Mouse (Mus musculus): ENCODE measurements around the gene Riox2.
"Not testable (repeated sequence)": the region's sequence is repeated elsewhere in the genome, so short reads cannot be mapped to it uniquely, and the experiment has no call there.

Gene Riox2

DNA sequence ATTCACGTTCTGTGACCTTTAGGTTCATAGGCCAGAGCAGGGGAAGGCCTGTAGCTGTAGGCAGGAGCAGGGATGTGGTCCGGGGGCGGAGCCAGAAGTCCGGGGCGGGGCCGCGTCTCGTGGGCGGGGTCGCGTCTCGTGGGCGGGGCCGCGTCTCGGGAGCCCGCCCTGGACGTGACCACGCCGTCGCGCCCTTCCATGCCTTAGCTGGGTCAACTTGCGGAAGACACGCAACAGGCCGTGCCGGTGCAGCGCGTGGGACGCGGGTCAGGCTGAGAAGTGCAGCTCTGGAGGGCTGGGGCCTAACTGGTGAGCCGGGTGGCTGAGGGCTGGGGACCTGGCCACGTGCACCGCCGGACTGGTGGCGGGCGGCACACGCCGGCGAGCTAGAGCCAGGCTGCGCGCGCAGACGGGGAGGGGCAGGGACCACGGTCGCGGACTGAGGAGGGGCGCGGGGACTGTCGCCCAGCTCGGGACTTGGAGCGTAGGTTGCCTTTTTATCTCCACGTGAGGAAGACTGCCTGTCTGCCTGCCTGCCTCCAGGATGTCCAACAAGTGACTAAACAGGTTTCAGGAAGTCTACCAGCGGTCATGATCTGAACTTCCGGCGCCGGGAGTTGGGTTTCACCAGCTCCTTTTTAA, at the start of gene Riox2:
Gene Riox2 (plus strand): TSS at position 139 of the 642 bp plus-strand sequence.
- peak; percentile 40 for DNase-seq (ENCODE audit: low spot score)

DNA sequence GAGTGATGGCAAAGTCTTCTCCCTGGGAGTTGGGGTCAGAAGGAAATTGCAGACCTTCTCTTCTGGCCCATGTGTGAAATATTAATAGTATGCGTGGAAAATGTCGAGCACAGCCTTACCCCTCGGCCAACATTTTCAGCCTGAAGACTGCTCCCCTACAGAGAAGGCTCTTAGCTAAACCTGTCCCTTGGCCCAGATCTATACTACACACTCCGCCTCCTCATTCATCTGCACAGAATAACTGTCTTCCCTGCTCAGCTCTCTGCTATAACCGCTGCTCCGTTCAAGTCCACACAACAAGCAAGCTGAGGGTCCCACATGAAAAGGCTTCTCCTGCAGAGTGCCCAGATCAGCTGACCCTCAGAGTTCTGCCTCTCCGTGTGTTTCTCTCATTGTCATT, 43.6 kb upstream of the Riox2 start:
- no peak for DNase-seq (ENCODE audit: low spot score)

DNA sequence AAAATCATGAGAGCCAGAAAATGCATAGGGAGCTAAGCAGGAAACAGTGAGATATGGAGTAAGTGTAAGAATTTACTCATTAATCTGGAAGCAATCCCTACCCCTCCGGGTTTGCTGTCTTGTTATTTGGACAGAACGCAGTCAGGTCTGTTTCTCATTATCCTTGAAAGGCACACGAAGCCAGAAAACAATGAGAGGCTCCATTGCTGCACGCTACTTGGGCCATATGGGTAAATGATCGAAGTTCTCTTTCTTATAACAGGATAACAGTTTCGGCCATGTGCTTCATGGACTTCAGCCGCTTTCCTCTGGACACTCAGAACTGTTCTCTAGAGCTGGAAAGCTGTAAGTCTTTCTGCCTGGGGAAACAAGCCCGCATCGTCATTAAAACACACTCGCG, 38.4 kb upstream of the Riox2 start:
- no peak for DNase-seq (ENCODE audit: low spot score)

DNA sequence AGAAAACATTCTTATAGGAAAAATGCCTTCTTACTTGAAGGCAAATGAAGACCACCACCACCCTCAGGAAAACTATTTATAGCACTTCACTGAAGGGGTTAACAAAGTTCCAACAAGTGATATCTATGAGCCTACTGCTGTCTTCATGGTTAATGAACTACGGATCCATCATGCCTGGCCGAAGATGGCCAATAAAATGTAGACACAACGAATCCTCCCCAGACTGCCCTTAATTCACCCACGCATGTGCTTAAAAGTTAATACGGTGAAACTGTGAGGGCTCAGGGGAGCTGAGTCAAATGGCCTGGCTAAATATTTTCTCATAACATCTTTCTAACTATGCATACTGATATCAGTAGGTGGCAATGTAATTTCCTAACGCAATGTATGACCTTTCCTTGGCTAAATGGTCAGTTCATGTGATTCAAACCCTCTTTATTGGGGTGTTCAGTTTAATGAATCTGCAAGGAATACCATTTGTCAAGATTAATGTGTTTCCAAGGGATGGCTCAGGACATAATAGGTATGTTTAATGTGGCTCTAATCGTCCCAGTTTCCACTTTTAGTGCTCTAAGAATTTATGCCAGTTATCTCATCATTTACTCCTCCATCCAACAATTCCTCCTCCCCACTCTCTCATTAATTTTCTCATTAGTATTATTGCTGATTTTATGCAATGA, 26.6 kb upstream of the Riox2 start:
- no peak for DNase-seq (ENCODE audit: low spot score)

DNA sequence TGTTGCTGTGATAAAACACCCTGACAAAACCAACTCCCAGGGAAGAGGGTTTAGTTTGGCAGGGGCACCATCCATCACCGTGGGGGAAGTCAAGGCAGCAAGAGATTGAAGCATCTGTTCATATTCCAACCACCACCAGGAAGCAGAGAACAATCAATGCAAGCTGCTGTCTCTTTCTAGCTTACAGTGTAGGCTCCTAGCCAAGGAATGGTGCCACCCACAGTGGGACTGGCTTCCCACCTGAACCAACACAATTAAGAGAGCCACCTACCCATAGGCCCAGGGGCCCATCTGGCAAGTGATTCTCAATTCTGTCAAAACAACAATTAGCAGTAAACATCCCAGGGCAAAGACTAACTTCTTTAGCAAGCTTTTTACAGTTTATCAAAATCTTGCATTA, 23.4 kb upstream of the Riox2 start:
- DNase-seq (ENCODE audit: low spot score), result no peak

DNA sequence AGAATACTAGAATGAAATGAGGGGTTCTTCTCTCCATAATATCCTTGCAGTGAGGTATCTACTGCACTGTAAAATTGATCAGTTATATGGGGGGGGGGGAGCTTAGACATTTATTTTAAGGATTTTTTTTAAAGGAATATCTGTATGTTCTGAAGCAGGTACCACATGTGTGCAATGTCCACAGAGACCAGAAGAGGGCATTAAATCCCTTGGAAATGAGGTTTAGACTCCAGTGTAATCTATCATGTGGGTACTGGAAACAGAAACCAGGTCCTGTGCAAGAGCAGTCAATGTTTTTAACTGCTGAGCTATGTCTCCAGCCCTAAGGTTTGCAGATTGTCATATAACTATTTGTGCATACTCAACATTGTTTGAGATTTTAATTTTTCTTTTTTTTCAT, 22.5 kb upstream of the Riox2 start:
- no peak for DNase-seq (ENCODE audit: low spot score)

DNA sequence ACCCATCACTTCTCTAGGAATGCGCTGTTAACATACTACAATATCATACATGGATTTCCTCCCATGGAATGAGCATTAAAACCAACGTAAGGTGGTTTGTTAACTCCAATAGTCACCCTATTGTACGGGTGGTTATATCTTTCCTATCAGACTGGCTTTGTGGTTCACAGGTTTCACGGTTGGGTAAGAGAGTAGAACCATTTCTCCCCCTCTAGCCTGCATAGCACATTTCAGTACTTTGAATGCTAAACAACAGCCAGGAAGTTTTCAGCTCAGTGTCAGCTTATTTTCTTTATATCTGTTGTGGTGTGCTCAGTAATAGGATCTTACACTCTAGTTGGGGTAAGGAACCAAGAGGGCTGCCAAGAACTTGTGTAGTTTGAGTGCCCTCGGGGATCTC, 19.8 kb upstream of the Riox2 start:
- no peak for DNase-seq (ENCODE audit: low spot score)

DNA sequence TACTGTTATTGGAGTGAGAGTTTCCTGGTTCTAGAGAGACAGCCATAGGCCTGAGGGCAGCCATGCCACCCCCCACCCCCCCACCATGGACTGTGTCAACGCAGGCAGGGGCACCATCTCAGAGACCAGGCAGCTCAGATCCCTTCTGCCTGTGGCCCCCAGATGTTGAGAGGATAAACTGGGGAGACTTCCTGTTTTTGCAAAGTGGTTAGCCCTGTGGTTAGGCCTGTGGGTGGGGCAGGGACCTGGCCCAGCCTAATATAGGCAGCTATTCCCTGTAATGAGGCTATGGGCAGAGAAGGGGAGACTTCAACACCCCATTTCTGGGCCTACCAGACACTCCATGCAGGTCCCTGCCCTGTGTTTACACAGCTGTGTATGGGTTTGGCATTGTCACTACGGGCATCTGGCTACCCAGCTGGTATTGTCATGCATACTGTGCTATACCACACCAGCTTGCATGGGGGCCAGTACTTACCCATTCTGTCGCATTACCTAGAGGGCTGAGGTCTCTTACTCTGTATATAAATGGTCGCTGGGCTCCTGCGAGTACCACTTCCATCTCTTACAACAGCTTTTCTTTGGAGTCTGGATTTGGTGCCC, 12.2 kb upstream of the Riox2 start:
- not testable (repeated sequence) for DNase-seq (ENCODE audit: low spot score)

DNA sequence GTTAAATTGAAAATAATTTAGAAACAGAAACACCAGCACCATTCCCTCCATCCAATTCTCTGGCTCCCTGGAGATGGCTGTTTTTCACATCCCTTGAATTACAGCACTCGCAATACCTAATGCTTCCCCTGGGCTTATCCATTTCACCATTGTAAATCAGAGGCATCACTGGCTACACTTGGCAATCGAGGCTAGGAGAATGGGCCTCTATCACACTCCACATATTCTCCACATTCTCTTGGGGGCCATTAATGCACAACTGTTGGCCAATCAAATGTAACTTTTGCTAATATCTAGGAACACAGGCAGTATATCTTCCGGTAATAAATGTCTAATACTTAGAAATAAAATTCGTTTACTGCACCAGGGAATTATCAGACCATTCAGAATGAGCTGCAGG, 8.0 kb upstream of the Riox2 start:
- no peak for DNase-seq (ENCODE audit: low spot score)

DNA sequence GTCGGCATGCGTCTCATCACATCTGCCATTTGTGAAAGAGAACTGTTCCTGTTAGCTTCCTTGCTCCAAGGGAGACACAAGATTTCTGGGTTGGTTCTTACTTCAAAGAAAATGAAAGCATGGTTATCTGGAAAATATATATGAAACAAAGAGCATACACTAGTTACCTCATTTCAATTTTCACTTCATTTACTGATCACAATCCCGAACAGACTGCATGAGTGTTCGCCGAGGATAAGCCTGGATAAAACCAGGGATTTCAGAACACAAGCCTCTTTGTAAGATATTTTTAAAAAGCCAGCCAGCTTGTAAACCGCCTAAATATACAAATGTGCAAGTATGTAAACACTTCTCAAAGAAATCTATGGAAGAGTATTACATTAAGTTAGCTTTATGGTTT, 7.6 kb upstream of the Riox2 start:
- no peak for DNase-seq (ENCODE audit: low spot score)

DNA sequence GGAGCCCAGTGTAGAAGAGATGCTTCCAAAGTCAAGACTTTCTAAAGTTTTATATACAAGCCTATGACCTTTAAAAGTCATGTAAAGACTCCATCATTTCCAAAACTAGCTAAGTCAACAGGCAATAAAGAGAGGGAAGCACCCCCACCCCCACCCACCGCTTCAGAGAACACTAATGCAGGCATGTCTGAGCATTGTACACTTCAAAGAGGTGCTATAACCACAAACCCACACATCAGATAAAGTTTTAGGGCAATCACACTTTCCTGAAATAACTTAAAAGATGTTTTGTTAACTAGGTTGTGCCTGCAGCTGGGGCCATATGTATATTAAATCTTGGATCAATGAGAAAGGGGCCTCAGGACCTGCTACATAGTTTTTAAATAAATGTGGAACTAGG, 1.7 kb upstream of the Riox2 start:
- no peak for DNase-seq (ENCODE audit: low spot score)

DNA sequence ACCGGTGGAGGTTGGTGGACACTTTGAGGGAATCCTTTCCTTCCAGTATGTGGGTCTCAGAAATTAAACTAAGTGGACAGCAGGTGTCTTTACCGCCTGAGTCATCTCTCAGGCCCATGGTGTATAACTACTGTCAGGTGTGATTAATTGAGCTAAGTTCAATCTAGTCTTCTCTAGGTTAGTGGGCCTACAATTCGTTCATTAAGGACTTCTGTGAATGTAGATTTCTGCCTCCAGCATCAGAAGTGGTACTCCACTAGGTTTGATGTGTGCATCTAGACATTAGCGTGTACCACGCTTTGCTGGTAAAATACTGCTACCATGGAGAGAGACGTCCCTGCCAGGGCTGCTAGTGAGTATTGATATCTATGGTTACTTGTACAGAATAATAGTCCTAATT, 971 bp downstream of the Riox2 start:
- DNase-seq (ENCODE audit: low spot score), result no peak

DNA sequence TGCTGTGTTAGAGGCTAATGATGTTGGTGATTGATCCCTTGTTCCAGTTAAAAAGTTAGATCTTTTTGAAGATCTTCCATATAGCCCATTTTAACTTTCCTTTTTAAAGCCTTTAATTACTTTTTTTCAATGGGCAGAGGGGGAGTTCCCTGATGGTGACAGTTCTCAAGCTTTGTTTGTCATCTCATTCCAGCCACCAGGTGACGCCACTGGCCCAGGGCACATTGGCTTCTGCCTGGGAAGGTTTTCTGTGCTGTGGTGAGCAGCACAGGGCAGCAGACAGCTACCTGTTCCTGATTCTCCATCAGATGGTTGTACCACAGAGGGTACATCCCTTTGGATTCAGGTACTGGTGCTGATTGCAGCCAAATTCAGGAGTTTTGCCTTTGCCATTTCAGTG, 3.2 kb downstream of the Riox2 start:
- no peak for DNase-seq (ENCODE audit: low spot score)

DNA sequence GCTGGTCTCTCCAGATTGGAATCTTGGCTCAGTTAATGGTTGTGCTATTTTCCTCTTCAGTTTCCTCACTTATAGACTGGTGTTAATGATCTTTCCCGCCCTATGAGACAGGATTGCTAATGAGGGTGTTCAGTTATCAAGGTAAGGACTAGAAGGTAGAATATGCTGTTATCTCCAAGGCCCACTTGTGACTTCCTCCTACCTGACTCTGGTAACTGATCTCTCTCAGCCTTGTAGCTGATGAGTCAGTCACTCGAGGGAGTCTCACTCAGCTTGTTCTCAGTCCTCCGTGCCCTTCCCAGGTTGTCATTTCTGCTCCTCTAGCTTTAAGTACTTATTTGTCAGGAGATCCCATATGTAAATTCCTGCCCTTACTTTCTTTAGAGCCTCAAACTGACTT, 6.4 kb downstream of the Riox2 start:
- no peak for DNase-seq (ENCODE audit: low spot score)

DNA sequence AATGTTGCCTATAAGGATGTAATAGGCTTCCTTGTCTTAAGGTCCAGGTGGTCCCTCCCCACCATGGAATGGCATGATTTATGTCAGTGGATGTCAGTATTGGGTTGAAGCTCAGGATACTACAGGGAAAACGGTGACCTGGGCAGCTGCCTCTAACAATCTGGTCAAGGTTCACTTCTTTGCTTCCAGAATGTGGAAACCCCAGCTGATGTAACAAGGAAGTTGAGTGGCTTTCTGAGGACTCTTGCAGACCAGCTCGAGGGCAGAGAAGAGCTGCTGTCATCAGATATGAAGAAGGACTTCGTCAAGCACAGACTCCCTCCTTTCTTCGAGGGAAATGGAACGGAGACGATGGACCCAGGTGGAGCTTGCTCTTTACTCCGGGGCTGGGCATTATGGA, 15.7 kb downstream of the Riox2 start:
- no peak for DNase-seq (ENCODE audit: low spot score)

DNA sequence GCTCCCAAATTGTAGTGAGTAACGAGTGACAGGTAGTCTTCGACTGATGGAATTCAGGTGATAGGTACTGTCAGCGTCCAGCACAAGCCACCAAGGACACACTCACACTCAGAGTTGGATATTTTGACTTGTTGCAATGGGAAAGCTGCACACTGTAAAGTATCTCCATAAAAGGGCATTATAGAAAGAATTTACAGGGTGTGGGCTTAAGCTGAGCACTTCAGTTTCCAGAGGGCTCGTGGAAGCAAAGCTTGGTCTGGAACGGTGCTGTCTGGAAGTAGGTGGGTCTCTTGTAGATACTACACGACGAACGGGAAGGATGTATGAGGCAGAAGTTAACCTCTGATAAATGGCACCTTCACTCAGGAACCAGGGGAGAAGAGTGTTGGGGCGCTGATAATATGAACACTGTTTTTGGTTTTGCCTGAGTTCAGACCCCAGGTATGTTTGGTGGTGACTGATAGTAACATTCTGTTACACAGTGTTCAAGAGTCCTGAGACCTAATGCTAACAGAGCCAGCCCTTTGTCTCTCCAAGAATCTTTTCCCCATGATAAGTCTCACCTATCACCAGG, 16.5 kb downstream of the Riox2 start:
- no peak for DNase-seq (ENCODE audit: low spot score)

DNA sequence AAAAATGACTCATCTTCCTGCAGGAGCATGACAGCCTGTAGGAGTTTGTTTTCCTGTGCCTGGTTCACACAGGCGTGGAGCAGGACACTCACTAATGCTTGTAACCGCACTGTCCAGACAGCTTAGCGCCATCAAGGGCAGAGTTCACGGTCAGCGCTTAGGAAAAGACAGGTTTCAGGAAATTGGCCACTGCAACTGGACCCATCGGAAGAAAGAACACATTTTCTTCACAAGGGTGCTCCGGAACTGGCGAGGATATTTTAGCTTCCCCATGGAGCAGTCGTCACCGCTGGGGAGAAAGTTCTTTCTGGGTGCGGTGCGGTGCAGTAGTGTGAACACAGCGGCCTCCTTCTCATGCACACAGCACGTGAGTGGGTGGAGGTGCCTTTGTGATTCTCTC, 21.6 kb downstream of the Riox2 start:
- DNase-seq (ENCODE audit: low spot score), result no peak

DNA sequence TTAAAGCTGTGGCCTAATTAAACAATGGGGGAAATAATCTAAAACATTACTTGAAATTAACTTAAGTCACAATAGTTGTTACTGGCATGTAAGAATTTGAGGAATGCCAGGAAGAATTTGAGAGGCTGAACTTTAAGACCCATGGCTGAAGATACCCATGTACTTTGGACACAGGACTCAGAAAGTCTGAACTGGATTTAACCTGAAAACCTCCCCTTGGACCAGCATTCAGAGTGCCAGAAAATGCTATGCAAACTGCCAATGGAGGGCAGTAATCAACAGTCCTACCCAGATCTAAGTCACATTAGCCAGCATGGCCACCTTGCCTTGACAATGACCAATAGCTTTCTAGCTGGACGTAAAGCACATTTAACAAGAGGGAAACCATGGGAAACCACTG, 26.4 kb downstream of the Riox2 start:
- no peak for DNase-seq (ENCODE audit: low spot score)

DNA sequence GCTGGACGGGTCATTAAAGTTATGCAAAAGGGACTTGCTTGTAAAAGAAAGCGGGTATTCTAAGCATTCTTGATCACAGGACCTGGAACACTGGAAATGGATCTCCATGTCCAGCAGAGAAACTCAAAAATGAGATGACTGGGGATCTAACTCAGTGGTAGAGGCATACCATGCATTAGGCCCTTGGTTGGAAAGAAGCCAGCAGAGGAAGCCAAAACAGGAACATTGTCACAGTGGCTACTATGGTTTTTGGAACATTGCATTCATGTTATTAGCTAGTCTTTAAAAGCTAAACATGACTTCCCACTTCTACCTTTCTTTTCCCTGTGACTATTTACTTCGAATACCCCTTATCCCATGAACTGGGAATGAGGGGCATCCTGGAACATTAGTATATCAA, 27.6 kb downstream of the Riox2 start:
- DNase-seq (ENCODE audit: low spot score), result no peak

DNA sequence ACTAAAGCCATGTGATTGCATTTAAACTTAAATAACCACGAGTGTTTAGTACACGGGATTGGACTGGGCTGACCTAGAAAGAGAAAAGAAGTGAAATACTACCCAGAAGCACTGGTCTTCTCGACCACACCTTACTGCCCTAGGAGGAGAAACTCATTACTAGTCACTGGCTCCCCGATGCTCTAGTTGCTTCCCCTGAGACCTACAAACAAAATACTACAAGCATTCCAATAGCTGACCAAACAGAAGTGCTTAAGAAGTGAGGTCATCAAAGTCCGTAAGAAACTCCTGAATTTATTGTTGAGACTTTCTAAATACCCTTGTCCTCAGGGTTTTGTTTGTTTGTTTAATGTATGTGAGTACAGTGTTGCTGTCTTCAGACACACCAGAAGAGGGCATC, 38.3 kb downstream of the Riox2 start:
- no peak for DNase-seq (ENCODE audit: low spot score)

DNA sequence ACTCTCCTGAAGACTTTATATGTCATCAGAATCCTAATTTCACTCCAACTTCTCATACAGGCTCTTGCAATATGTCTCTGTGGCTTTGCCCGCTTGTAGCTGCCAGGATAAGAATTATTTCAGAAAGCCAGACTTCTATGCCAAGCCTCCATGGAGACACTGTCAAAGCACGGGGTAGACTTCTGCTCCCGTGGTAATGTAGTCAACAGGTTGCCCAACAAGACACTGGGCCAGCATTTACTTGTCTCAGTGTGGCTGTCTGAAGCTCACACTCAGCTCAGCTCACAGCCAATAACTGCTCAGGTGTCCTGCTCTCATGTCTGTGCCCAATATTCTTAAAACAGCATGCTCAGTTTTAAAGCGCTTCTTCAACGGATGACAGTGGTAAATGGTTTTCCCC, 43.6 kb downstream of the Riox2 start:
- no peak for DNase-seq (ENCODE audit: low spot score)

DNA sequence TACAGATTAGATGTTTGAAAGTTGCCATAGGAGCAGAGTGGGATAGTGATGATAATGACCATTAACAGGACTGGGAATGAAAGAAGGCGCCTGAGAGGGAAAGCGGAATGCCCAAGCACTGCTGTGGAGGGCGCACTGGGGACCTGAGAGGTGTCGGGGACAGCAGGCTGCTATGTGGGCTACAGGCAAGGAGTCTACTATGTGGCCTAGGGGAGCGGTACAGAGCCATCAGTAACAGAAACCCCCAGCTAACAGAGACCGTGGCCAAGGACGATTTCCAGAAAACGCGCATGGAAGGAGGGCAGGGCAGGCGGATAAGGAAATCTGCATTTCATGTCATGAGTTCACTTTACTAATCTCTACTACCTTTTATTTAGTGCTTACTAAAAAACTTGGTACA, 45.4 kb downstream of the Riox2 start:
- no peak for DNase-seq (ENCODE audit: low spot score)

DNA sequence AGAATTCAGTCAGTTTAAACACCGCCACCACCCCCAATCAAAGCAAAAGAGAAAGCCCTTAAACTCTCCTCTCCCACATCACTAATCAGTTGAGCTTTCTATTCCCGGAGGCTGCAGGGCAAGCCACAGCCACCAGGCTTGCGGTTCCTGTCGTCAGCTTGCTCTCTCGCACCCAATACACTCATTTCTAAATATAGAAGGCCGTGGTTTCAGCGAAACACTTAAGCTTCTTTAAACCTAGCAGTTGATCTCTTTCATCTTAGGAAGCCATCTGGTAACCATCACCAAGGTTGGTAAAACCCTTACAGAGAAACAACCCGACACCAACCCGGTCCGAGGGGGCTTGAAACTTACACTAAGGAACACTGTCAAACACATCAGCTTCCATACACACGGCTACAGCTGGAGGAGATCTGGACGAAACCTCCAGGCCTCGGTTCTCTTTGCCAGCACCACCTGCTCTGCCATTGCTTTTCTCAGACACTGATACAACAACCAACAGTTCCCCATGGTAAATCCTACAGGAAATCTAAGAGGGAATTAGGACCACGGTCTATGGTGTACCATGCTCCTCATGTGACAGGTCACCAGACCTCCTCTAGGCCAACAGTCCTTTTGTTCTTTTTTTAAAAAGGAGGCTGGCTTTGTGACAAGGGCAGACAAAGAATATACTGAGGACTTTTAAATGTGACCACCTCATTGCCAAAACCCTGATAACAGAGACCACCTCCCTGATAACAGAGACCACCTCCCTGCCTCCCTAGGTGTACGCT, 46.1 kb downstream of the Riox2 start:
- no peak for DNase-seq (ENCODE audit: low spot score)

All from urinary bladder, postnatal 10 days (tissue).